Mouse (Mus musculus) brain, adult 2 months (tissue): ENCODE results near the gene Gabpa.
A peak's percentile ranks its signal among the peaks of the same experiment; 100 is the strongest.

Experiments used
- DNase-seq: peaks from one replicate; pipeline ENCODE4 v3.0.0; 2011; ENCODE audit warnings: low read depth, low spot score

Gene Gabpa

GRCm38 (mm10) chr16:84853492-84853891, 18.8 kb downstream of the Gabpa start:
- DNase-seq, result no peak

DNA sequence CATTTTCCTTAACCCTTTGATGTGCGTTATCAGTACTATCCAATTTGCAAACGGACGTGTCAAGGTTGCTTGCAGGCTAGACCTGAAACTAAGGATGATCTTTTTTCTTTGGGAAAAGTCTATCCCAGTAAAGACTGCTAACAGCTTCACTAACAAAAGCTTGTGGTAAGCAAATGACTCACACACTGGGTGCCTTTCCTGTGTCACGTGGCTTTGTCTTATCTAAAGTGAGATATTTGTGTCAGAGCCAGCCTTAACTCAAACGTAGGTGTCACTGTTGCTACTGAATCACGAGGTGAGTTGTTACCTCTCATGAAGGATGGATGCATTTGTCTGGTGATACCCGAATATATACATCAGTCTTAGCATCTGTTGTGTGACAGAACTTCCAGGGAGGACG, 29.9 kb downstream of the Gabpa start:
- DNase-seq, result peak; percentile 41

DNA sequence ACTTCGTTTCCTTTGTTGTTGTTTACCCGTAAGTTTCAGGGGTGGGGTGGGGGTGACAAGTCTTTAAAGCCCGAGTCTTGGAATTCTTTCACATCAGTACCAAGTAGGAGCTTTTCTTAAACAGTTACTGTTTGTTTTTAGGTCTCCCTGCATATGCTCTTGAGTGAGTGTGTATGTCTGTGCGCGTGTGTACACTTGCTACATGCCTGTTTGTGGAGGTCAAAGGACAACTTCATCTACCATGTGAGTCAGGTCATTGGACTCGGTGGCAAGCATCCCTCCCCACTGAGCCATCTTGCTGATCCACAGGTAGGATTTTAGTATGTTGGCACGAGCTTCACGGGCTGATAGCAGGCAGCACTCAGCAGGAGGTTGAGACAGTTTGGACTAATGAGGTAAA, 39.1 kb downstream of the Gabpa start:
- DNase-seq, result no peak

DNA sequence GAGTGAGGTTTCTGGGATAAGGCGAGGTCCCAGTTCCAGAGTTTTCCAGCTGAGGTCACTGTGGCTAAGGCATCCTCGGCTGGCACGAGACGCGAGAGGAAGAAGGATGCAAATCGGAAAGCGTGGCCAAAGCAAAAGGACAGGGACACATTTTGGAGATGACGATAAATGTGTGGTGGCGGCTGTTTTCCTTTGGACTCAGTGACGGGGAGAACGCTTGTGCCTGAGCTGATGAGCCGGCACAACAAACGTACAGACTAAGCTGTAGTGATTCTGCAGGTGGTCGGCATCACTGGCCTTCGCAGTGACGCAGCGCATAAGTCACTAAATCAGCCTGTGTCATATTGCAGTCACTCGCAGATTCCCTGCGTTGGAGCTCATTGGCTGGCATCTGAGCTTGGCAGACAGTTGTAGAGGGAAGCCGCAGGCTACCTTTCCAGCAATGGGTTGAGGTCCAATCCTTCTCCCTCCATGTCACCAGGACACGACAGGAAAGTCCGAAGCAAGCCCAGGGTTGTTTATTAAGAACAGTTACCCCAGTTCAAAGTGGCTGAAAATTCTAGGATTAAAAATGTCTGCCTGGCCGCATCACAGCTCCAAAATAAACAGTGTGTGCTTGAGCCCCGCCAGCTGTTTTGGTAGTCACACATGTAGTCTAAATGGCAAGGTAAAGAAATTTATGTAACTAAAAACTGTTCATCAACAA, 40.4 kb downstream of the Gabpa start:
- DNase-seq, result peak; percentile 72

DNA sequence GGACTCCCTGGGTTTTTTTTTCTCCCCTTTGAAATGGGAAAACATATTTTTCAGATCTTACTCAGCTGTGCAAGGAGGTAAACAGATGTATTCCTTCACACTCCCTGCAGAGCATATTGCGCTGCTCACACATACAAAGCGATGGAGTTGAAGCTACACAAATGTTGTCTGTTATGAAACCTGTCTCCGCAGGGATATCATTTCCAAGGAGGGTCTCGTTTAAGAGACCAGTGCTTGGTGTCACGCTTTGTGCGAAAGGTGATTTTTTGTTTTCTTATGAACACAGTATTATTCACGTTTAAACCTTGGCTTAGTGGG, 41.0 kb downstream of the Gabpa start:
- peak; percentile 75 for DNase-seq

- peak; percentile 32 for DNase-seq
Observed at GRCm38 (mm10) chr16:84876082-84876481, 41.4 kb downstream of the Gabpa start.

GRCm38 (mm10) chr16:84879146-84879545, 44.4 kb downstream of the Gabpa start:
- peak; percentile 79 for DNase-seq

DNA sequence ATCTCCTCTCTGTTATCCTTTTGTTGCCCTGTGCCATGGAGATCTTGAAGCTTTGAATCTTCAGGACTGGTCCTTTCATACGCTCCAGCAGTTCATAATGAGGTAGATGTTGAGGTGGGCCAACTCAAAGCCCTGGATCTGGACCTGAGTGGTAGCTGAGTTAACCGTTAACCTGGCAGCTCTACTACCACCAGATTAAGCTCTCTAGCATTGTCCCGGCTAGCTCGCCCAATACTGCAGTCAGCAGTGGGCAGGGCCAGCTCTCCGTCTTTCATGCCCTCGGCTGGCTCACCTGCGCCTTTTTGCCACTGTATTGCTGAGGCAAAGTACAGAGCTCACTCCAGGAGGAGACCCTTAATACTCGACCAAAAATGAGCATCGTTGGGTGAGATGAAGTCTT, 46.4 kb downstream of the Gabpa start:
- no peak for DNase-seq

DNA sequence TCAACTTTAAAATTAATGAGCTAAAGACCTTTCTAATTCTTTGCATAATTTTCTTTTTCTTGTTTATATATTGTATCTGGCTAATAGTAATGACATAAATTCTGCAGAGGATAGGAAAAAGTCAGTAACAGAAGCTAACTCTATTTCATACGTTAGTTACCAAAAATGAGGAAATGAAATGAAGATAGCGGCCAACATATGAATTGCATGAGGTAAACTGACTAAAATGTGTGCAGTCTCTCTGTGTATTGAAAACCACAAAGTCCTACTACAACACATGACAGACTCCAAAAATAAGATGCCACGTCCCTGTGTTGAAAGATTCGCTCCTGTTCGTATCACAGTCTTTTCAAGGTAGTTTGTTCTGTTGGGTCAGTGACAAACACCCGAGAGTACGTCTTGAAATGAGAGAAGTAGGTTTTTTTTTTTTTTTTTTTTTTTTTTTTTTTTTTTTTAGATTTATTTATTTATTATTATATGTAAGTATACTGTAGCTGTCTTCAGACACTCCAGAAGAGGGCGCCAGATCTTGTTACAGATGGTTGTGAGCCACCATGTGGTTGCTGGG, 47.1 kb downstream of the Gabpa start:
- DNase-seq, result no peak

- DNase-seq, result no peak
Observed at GRCm38 (mm10) chr16:84884572-84884971, 49.8 kb downstream of the Gabpa start.

DNA sequence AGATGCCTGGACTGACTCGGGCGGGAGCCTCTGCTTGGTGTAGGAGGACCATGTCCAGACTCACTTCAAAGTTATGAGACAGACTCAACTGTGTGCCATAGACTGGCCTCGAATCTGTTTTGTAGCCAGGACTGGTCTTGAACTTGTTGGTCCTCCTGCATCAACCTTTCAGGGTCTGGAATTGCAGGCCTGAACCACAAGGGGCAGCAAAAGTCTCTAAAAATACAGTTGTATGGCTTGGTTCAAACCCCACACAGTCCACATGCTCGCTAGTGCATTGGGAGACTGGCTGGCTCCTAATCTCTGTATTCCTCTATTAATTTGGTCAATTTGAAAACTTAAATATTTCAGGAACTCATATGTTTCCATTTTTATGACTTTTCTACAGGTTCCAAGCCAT, 68.3 kb downstream of the Gabpa start:
- no peak for DNase-seq

DNA sequence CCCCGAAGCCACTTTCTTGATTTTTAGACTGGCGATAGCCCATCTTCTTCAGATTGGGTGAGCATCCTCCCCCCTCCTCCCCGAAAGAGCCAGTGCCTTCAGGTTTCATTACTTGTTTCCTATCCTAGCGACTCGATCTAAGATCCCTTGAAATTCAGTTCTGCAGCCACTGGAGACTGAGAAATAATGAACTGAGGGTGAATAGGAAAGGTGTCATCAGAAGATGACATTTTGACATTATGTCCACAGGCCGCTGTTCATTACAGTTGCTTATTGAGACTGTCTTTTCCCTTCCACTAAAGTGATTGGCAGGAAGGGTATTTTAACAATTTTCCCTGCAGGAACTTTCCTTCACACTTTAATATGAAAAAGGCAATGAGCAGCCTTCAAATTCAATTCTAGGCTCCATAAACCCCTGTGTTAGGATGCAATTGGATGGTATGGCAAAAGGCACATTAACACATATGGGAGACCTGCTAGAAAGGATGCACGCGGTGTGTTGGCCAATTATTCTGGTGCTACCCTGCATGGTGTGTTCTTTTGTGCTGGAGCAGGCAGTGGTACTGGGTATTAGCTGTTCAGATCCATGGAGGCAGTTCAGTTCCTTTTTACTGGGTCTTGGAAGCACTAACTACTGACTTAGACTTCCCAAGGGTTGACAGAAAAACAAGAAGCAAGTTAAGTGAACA, 76.9 kb downstream of the Gabpa start:
- DNase-seq, result no peak
